Mouse (Mus musculus) embryonic stem cell, embryonic (primary cell): ENCODE results near the gene Ugt1a1.
"Not testable (repeated sequence)": the region's sequence is repeated elsewhere in the genome, so short reads cannot be mapped to it uniquely, and the experiment has no call there.

Source experiments
- CTCF ChIA-PET, 4 experiments: fragments of 300-600 bp in 2 of 4; fragments of 350-600 bp in 2 of 4; sonication (Branson Sonifier 250); formaldehyde crosslinking; loops; one replicate each; lab custom pipeline; 2022; ENCODE audit warnings: inconsistent platforms in 2 of 4; lab: Charles Lee
- POLR2A ChIA-PET, 4 experiments: fragments of 300-600 bp in 2 of 4; fragments of 350-600 bp in 2 of 4; sonication (Branson Sonifier 250); formaldehyde crosslinking; loops; one replicate each; lab custom pipeline; 2022; ENCODE audit warnings: antibody characterized with exemption in 4 of 4, inconsistent platforms in 1 of 4; lab: Charles Lee

Gene Ugt1a1

GRCm38 (mm10) chr1:88211812-88212211 is at the start of gene Ugt1a1:
Gene Ugt1a1 (plus strand): TSS chr1:88211959.
- CTCF ChIA-PET: interaction anchor here in 2 of 4 experiments (1.6 to 2.5 kb wide), 2 partner anchors 74 kb away, joined by 4 to 12 read pairs; no protein-coding TSS in a partner anchor
- POLR2A ChIA-PET: interaction anchor here in 1 of 4 experiments (1.1 to 1.6 kb wide), 3 partner anchors 12 to 66 kb away, joined by 3 to 4 read pairs (median 4); no protein-coding TSS in a partner anchor

DNA sequence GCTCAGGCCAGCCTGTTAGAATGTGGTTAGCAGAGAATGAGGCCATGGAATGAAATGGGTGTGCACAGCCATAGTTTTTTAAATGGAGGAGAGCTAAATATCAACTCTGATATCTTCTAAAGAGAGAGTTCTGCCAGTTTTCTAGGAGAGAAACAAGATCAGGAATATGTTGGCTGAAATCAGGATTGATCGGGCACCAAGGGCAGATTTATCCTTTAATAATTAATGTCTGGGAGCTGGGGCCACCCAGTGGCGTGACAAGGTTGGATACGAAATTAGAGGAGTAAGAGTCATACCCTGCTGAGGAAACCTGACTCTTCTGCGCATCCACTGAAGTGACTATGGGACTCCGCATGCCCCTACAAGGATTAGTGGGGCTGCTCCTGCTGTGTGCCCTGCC is 46.0 kb upstream of the Ugt1a1 start, which contains the start of gene Ugt1a5:
Gene Ugt1a5 (plus strand): TSS at position 302 of the 400 bp plus-strand sequence.
- POLR2A ChIA-PET: interaction anchor here in 1 of 4 experiments (1.3 kb wide), 1 partner anchor 10 kb away, joined by 4 read pairs; no protein-coding TSS in a partner anchor
- CTCF ChIA-PET: no interaction called here

DNA sequence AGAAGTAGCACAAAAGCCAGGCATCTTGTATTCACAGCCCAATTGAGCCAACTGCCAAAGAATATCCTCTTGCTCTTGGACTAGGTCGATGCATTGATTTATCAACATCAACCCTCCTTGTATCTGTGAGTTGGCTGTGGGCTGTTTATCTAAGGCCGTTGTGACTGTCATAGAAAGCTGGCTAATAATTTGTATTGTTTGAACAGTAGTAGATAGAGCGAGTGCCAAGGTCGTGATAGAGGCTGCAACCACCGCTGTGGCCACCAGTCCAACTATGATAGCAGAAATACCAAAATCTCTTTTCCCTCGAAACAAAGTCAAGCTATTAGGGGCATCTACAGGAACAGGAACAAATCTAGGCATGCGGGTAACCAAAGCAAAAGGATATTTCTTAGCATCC is 39.6 kb upstream of the Ugt1a1 start:
- CTCF ChIA-PET, POLR2A ChIA-PET: not testable (repeated sequence)

DNA sequence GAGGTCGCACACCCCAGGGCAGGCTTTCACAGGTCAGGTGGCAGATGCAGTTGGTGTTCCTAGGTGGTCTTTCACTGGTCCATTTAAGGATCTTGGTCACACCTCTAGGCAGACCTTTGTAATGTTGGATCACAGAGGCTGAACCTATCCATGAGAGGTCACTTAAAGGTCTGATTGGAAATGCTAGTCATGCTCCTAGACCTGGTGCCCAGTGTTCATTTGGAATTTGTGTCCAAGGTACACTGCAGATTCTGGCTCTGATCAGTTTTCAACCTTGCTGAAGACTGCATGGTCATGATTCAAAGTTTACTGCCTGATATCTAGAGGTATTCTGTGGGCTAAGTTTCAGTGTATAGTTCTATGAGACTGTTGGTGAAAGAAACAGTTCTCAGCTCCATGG is 32.1 kb upstream of the Ugt1a1 start:
- POLR2A ChIA-PET: no interaction called here
- CTCF ChIA-PET: no interaction called here

DNA sequence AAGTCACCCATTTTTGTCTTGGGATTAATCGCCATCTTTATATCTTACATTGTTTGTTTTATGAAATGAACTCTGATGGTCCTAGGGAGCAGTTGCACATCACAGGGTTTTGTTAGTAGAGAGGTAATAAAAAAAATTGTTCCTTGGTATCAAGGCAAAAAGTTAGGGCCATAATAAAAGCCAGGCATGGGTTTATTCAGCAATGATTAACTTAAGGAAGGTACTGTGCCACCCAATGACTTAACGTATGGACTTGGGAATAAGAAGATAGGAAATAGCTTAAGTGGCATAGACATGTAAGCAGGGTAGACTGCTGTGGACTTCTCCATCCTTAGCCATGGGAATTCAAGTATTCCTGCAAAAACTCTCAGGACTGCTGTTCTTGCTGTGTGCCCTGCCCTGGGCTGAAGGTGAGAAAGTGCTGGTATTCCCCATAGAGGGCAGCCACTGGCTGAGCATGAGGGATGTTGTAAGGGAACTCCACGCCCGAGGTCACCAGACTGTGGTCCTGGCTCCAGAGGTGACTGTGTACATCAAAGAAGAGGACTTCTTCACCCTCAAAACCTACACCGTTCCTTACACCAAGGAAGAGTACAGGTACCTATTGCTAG is 25.3 kb upstream of the Ugt1a1 start:
- CTCF ChIA-PET: no interaction called here
- POLR2A ChIA-PET: no interaction called here

- ChIA-PET POLR2A (no interaction called here), CTCF (no interaction called here)
Observed at GRCm38 (mm10) chr1:88192136-88192535, 19.6 kb upstream of the Ugt1a1 start.

- POLR2A ChIA-PET: interaction anchor here in 1 of 4 experiments (0.6 to 1.0 kb wide), 2 partner anchors 63 to 388 kb away, joined by 3 read pairs; no protein-coding TSS in a partner anchor
- CTCF ChIA-PET: no interaction called here
Observed at GRCm38 (mm10) chr1:88195687-88196086, 16.1 kb upstream of the Ugt1a1 start.

GRCm38 (mm10) chr1:88197443-88197842 is 14.3 kb upstream of the Ugt1a1 start:
- POLR2A ChIA-PET: no interaction called here
- CTCF ChIA-PET: no interaction called here

GRCm38 (mm10) chr1:88199996-88200395 is 11.8 kb upstream of the Ugt1a1 start:
- POLR2A ChIA-PET: no interaction called here

DNA sequence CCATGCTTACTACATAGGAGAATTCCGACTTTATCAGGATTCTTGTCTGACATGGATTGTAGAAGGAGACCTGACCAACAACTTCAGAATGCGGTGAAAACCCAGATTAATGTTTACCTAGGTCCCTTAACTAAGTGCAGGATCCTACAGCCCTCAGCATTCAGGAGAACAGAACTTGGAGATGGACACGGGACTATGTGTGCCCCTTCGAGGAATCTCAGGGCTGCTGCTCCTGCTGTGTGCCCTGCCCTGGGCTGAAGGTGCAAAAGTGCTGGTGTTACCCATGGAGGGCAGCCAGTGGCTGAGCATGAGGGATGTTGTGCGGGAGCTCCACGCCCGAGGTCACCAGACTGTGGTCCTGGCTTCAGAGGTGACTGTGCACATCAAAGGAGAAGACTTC is 11.3 kb upstream of the Ugt1a1 start, which contains the start of gene Ugt1a2:
Gene Ugt1a2 (plus strand): TSS at position 146 of the 400 bp plus-strand sequence.
- ChIA-PET POLR2A (no interaction called here), CTCF (no interaction called here)

More at GRCm38 (mm10) chr1:88199996-88200395, 11.8 kb upstream of the Ugt1a1 start:
- CTCF ChIA-PET: no interaction called here

GRCm38 (mm10) chr1:88205294-88205922 is 6.4 kb upstream of the Ugt1a1 start, which contains the start of gene Dnajb3:
Gene Dnajb3 (minus strand): TSS chr1:88205782.
- POLR2A ChIA-PET: no interaction called here
- CTCF ChIA-PET: no interaction called here

GRCm38 (mm10) chr1:88206843-88207479 is 4.8 kb upstream of the Ugt1a1 start:
- ChIA-PET CTCF (no interaction called here), POLR2A (no interaction called here)

GRCm38 (mm10) chr1:88212341-88213045 is 734 bp downstream of the Ugt1a1 start:
- CTCF ChIA-PET: interaction anchor here in 3 of 4 experiments (1.0 to 2.5 kb wide), 4 partner anchors 73 to 77 kb away, joined by 4 to 12 read pairs (median 5); no protein-coding TSS in a partner anchor
- POLR2A ChIA-PET: interaction anchor here in 1 of 4 experiments (1.1 to 1.6 kb wide), 3 partner anchors 12 to 66 kb away, joined by 3 to 4 read pairs (median 4); no protein-coding TSS in a partner anchor

DNA sequence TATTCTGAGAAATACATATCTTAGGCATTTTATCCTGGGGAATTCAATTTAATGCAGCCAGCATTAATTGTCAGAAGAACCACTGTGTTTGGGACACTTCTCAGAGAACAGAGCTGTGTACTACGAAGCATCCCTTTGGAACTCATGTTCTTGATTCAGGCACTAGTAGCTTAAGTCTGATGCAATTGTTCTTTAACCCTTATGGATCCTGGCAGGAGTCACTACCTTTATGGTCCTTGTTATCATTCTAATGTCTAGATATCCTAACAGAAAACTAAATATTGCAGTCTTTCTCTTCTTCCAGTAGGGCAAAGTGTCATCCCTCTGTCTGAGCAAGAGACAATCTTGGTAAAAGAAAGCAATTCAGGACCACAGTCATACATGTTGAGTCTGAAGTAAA is 1.3 kb downstream of the Ugt1a1 start:
- POLR2A ChIA-PET: interaction anchor here in 1 of 4 experiments (1.6 kb wide), 1 partner anchor 11 kb away, joined by 3 read pairs; no protein-coding TSS in a partner anchor

DNA sequence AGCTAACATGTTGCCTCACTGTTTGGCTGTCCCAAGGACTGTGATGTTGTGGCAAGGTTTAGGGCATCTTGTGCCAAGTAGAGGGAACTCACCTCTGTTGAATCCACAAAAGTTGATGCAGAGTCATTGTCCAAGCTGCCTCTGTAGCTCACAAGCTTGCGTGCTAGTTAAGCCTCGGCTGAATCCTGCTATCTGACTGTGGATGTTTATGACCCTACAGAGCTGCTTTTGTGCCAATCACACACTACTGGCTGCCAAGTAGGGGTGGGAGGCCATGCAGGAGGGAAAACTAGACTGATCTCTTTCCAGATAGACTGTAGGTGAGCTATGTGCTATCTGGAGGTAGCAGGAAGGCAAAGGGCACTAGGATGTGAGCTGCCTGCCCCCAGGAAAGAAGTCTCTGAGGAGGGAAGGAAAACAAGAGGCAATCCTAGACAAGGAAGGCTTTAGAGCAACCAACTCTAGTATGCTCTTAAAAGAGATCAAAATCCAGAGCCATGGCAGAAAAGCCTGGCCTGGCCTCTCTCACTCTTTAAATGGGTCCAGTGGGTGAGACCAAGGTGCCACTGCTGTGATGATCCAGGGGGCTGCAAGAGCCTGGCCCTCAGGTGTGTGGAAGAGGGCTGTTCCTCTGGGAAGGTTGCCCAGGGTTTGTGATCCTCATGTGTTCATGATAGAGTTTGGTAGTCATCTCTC is 2.2 kb downstream of the Ugt1a1 start:
- POLR2A ChIA-PET: no interaction called here
- CTCF ChIA-PET: interaction anchor here in 3 of 4 experiments (0.6 to 2.5 kb wide), 5 partner anchors 72 to 1610 kb away, joined by 3 to 12 read pairs (median 5); no protein-coding TSS in a partner anchor

More for the DNA sequence above, 1.3 kb downstream of the Ugt1a1 start:
- CTCF ChIA-PET: interaction anchor here in 3 of 4 experiments (0.6 to 2.5 kb wide), 4 partner anchors 73 to 1611 kb away, joined by 3 to 12 read pairs (median 5); no protein-coding TSS in a partner anchor

DNA sequence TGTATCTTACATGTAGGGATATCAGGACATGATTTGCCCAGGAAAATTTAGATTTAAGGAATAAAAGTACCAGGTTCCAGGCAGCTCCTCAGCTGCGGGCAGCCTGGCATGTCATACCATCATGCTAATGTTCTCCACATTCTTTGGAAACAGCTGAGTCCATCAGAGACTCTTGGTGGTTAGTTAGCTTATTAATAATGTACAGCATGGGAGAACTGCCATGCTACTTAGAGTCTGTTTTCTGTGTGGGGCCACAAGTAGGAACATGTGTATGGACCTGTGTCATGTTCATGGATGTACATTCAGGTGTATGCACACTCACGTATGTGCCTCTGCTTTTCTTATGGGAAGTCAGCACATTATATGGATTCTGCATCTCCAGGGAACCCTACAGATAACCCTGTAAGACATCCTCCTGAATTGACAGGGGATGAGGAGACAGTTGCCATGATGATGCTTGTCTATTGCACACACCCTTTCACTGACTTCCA is 2.7 kb downstream of the Ugt1a1 start:
- ChIA-PET POLR2A (no interaction called here), CTCF (interaction anchor here in 1 of 4 experiments (0.6 kb wide), 1 partner anchor 73 kb away, joined by 3 read pairs; no protein-coding TSS in a partner anchor)

DNA sequence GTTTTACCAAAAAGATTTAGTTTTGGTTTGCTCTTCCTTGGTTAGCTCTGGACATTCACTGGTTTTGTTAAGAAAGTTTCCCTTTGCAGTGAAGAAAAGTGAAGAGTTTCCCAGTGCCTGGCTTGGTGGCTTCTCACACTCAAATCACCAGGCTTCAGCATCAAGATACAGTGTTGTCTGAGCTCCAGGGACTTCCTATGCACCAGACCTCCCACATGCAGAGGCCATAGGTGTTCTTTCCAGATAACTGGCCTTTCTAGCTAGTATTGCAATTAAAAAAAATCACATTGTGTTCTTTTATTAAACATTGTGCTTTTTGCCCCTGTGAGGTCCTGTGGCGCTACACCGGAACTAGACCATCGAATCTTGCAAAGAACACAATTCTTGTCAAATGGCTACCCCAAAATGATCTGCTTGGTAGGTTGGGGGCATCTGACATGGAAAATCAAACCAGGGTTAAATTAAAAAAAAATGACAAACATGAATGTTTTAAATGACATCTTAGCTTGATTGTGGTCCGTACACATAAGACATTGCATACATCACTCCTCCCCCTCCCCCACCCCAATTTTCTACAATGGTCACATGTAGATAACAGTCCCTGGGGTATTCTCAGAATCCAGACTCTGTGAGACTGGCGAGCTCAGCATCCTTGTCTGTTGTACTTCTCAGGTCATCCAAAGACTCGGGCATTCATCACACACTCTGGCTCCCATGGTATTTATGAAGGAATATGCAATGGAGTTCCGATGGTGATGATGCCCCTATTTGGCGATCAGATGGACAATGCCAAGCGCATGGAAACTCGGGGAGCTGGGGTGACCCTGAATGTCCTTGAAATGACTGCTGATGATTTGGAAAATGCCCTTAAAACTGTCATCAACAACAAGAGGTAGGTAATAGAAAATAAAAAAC is 4.0 kb downstream of the Ugt1a1 start:
- POLR2A ChIA-PET: no interaction called here
- CTCF ChIA-PET: no interaction called here
